Mouse (Mus musculus): Measurements from ENCODE around the gene Nr2f6. TPM values are rescaled to one million over a fixed set of nuclear protein-coding genes. Genes with fewer than 3 reads are reported as not detected.
A peak's percentile ranks its signal among the peaks of the same experiment; 100 is the strongest.
"Not testable (repeated sequence)": the region's sequence is repeated elsewhere in the genome, so short reads cannot be mapped to it uniquely, and the experiment has no call there.

Nr2f6 gene
- total RNA-seq, 2 experiments from 2014 or later: 21.6 to 21.7 TPM

DNA sequence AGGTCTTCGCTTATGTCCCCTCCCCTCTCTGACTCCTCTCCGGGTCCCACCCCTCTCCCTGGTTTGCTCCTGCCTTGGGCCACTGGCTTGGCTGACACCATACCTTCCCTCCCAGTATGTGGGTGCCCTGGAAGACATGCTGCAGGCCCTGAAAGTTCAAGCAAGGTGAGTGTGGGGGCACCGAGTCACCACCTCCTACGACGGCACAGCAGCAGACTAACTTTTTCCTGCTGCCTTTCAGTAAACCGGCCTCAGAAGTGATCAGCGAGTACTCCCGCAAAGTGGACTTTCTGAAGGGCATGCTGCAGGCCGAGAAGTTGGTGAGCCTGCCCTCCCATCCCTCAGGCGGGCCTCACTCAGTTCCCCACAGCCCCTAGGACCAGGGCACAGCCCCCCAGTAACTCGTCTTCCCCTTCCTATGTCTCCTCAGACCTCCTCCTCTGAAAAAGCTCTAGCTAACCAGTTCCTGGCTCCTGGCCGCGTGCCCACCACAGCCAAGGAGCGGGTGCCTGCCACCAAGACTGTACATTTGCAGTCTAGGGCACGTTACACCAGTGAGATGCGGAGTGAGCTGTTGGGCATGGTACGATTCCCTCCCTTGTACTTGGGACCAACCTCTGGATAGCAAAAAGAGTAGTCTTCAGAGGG, 14.1 kb downstream of the Nr2f6 start:
- no peak for DNase-seq

GRCm38 (mm10) chr8:71366771-71367528, 14.8 kb downstream of the Nr2f6 start, which contains the start of gene Use1:
Gene Use1 (plus strand): TSS chr8:71366848.
- peak; percentile 89 for DNase-seq

- DNase-seq: no peak
Observed at GRCm38 (mm10) chr8:71358026-71358425, 23.7 kb downstream of the Nr2f6 start.

DNA sequence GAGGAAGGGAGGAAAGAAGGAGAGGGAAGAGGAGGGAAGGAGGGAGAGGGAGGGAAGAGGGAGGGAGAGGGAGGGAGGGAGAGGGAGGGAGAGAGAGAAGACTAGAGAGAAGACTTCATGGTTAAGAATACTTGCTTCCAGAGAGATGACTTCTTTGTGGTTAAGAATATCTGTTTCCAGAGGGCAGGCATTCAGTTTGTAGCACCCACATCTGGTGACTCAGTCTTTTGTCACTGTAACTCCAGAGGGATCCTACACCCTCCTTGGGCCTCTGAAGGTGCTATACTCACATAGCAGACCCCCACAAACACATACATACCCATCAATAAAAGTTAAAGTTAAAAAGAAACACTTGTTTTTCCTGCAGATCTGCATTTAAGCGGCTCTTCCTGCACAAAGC, 30.2 kb downstream of the Nr2f6 start:
- no peak for DNase-seq

GRCm38 (mm10) chr8:71351117-71351516, 30.6 kb downstream of the Nr2f6 start:
- no peak for DNase-seq

GRCm38 (mm10) chr8:71346581-71346980, 35.2 kb downstream of the Nr2f6 start:
- no peak for DNase-seq

DNA sequence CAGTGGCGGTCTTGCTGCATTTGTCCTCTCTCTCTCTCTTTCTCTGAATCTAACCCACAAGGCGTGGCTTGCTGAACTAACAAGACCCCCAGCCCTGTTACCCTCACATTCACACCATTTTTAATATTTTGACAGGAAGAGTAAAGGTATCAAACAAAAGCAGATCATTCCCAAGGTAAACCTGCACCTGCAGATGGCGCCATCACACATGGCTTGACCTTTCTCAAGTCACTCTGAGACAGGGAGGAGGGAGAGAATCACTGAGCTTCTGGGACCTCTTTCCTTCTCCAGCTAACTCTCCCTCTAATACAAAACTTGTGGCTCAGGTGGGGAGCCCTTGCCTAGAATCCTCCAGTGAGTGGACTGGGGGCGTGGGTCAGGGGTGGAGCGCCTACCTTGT, 41.1 kb downstream of the Nr2f6 start:
- DNase-seq: no peak

DNA sequence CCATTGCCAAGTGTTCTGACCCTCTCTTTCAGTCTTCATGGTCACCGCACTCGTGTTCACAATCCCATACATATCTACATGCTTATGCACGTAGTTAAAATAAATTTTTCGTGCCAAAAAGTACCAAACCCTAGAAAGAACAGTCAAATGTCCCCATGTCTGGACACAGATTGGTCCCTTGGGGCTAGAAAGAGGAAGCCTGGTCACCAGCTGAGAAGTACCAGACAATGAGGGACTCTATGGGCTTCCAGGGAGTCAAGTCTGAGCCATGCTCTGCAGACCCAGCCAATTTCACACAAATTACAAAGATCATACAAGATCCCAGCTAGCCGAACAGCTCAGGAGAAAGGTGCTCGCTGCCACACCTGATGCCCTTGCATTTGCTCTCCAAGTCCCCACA, 43.9 kb downstream of the Nr2f6 start:
- DNase-seq: not testable (repeated sequence)

DNA sequence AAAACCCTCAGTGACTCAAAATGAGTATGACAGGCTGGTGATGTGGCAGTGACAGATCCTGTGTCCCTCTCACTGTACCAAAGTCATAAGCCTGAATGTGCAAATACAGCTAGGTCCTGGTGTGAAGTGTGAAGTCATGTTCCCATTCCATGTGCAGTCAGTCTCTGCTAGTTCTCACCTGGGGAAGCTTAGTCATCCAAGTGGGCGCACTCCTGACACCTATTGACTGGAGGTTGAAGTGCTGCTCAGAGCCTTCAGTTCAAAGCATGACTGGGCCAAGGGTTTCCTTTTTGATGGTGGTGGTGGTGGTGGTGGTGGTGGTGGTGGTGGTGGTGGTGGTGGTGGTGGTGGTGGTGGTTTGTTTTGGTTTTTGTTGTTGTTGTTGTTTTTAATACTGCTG, 56.9 kb downstream of the Nr2f6 start:
- no peak for DNase-seq

Other genes with a start within 250 kb of the Nr2f6 start
- 10 to 100 TPM in 1 of 2 experiments, 1 to 10 TPM in 1; 9.1 to 12.2 TPM for gene Myo9b, start 109.2 kb downstream of the Nr2f6 start, total RNA-seq (2021)
- 10 to 100 TPM in 1 of 2 experiments, 1 to 10 TPM in 1; 7.4 to 11.3 TPM for gene Haus8, start 109.0 kb downstream of the Nr2f6 start, total RNA-seq (2021)
- 10 to 100 TPM; 84.5 to 94.4 TPM for gene Use1, start 15.1 kb downstream of the Nr2f6 start, total RNA-seq (2021)
- gene Ocel1, start 10.7 kb downstream of the Nr2f6 start, total RNA-seq (2021): 1 to 10 TPM; 6.9 to 8.0 TPM
- gene Ushbp1, start 13.8 kb upstream of the Nr2f6 start, total RNA-seq (2021): 1 to 10 TPM; 5.5 to 9.9 TPM
- gene Babam1, start 14.9 kb upstream of the Nr2f6 start, total RNA-seq (2021): 10 to 100 TPM; 59.2 to 71.2 TPM
- gene Ankle1, start 24.1 kb upstream of the Nr2f6 start, total RNA-seq (2021): under 1 TPM; 0.20 to 0.29 TPM
- gene Abhd8, start 81.7 kb upstream of the Nr2f6 start, total RNA-seq (2021): 10 to 100 TPM; 27.6 to 28.9 TPM
- gene Mrpl34, start 83.0 kb upstream of the Nr2f6 start, total RNA-seq (2021): 10 to 100 TPM; 62.6 to 75.2 TPM
- gene Dda1, start 87.2 kb upstream of the Nr2f6 start, total RNA-seq (2021): 10 to 100 TPM; 23.9 to 24.9 TPM
- 10 to 100 TPM; 17.1 to 18.4 TPM for gene Ano8, start 104.0 kb upstream of the Nr2f6 start, total RNA-seq (2021)
- 10 to 100 TPM in 1 of 2 experiments, 1 to 10 TPM in 1; 9.6 to 11.5 TPM for gene Gtpbp3, start 106.1 kb upstream of the Nr2f6 start, total RNA-seq (2021)
- gene Plvap, start 129.8 kb upstream of the Nr2f6 start, total RNA-seq (2021): 10 to 100 TPM in 1 of 2 experiments, 1 to 10 TPM in 1; 8.4 to 22.5 TPM
- gene Ccdc194, start 143.8 kb upstream of the Nr2f6 start, total RNA-seq (2021): not detected
- 1 to 10 TPM; 7.6 to 8.9 TPM for gene Bst2, start 155.5 kb upstream of the Nr2f6 start, total RNA-seq (2021)
- gene Mvb12a, start 161.0 kb upstream of the Nr2f6 start, total RNA-seq (2021): 10 to 100 TPM; 23.0 to 23.6 TPM
- not detected for gene Tmem221, start 176.9 kb upstream of the Nr2f6 start, total RNA-seq (2021)
- gene Nxnl1, start 184.6 kb upstream of the Nr2f6 start, total RNA-seq (2021): under 1 TPM in 1 of 2 experiments, not detected in 1; 0.24 TPM
- 10 to 100 TPM; 62.6 to 62.9 TPM for gene Slc27a1, start 186.9 kb upstream of the Nr2f6 start, total RNA-seq (2021)
- 10 to 100 TPM; 26.3 to 26.9 TPM for gene Pgls, start 210.2 kb upstream of the Nr2f6 start, total RNA-seq (2021)
- gene Fam129c, start 215.7 kb upstream of the Nr2f6 start, total RNA-seq (2021): under 1 TPM; 0.29 to 0.38 TPM
- 10 to 100 TPM; 35.3 to 36.0 TPM for gene Colgalt1, start 229.0 kb upstream of the Nr2f6 start, total RNA-seq (2021)